Mouse (Mus musculus) heart, embryonic 12.5 days (tissue): ENCODE data around the gene Upk1a. TPM values are rescaled to one million over a fixed set of nuclear protein-coding genes. Genes with fewer than 3 reads are reported as not detected.

ENCODE experiments used
- ATAC-seq: fragments of 200-750 bp; cut with Nextera tagmentation; 2 replicates; pipeline ENCODE4 v1.8.0; 2017; ENCODE audit warnings: moderate TSS enrichment, moderate library complexity; ENCODE audit not compliant: insufficient number of reproducible peaks, low FRiP score
- H3K27ac ChIP-seq: fragments of 300-500 bp; sonication (generic); 2 replicates; pipeline ENCODE4 v1.5.1; 2016; ENCODE audit warnings: mild to moderate bottlenecking, moderate library complexity; ENCODE audit not compliant: poor library complexity, severe bottlenecking
- H3K27me3 ChIP-seq: fragments of 300-500 bp; sonication (generic); replicated peaks from 2 replicates; pipeline ENCODE4 v1.6.1; 2016; ENCODE audit warnings: mild to moderate bottlenecking, moderate library complexity
- H3K36me3 ChIP-seq: fragments of 300-500 bp; sonication (generic); 2 replicates; pipeline ENCODE4 v1.6.1; 2016; ENCODE audit warnings: mild to moderate bottlenecking, moderate library complexity
- H3K4me1 ChIP-seq: fragments of 300-500 bp; sonication (generic); replicated peaks from 2 replicates; pipeline ENCODE4 v1.6.1; 2016; ENCODE audit warnings: mild to moderate bottlenecking
- H3K4me2 ChIP-seq: fragments of 300-500 bp; sonication (generic); 2 replicates; pipeline ENCODE4 v1.6.1; 2016; ENCODE audit warnings: mild to moderate bottlenecking, moderate library complexity
- H3K4me3 ChIP-seq: fragments of 300-500 bp; sonication (generic); 2 replicates; pipeline ENCODE4 v1.5.1; 2016; ENCODE audit warnings: mild to moderate bottlenecking
- H3K9ac ChIP-seq: fragments of 300-500 bp; sonication (generic); 2 replicates; pipeline ENCODE4 v1.6.1; 2016; ENCODE audit warnings: mild to moderate bottlenecking, moderate library complexity
- H3K9me3 ChIP-seq: fragments of 300-500 bp; sonication (generic); replicated peaks from 2 replicates; pipeline ENCODE4 v1.6.1; 2016; ENCODE audit warnings: mild to moderate bottlenecking, moderate library complexity
- WGBS: fragments of 180-500 bp; shearing (Covaris S2); methylation state at CpG from one replicate; pipeline ENCODE4 v1.1.7; 2016; 5-methylcytosine and 5-hydroxymethylcytosine counted together
- polyA plus RNA-seq: library from polyadenylated mRNA; unstranded; fragments of >200 nt; fragmentation: Nextera tagmentation; extraction: Ambion mirVana; gene quantifications from 2 replicates; pipeline ENCODE4 v1.2.1, GENCODE M21; 2016

Upk1a gene
- polyA plus RNA-seq, 1 experiment from 2014 or later, result 2.5 TPM

- peak; percentile 63 for ATAC-seq
- 0 out of 2 replicates have a peak, but pooled peaks cover 11% of the 10 kb centered on the region for H3K27me3 ChIP-seq
- H3K4me2 ChIP-seq, result peak overlapping the region; percentile 93
- peak overlapping the region; percentile 82 for H3K4me3 ChIP-seq
- peaks cover 16% of the 10 kb centered on the region for H3K4me1 ChIP-seq
- 29% methylated on average over 40 of the region's 40 CpGs for WGBS
- peak overlapping the region; percentile 89 for H3K27ac ChIP-seq
- H3K36me3 ChIP-seq, result peaks cover 25% of the 10 kb centered on the region
- peak overlapping the region; percentile 92 for H3K9ac ChIP-seq
- H3K9me3 ChIP-seq, result no peaks in the 10 kb centered on the region
Measured at GRCm38 (mm10) chr7:30589435-30590301, 23.0 kb downstream of the Upk1a start.

DNA sequence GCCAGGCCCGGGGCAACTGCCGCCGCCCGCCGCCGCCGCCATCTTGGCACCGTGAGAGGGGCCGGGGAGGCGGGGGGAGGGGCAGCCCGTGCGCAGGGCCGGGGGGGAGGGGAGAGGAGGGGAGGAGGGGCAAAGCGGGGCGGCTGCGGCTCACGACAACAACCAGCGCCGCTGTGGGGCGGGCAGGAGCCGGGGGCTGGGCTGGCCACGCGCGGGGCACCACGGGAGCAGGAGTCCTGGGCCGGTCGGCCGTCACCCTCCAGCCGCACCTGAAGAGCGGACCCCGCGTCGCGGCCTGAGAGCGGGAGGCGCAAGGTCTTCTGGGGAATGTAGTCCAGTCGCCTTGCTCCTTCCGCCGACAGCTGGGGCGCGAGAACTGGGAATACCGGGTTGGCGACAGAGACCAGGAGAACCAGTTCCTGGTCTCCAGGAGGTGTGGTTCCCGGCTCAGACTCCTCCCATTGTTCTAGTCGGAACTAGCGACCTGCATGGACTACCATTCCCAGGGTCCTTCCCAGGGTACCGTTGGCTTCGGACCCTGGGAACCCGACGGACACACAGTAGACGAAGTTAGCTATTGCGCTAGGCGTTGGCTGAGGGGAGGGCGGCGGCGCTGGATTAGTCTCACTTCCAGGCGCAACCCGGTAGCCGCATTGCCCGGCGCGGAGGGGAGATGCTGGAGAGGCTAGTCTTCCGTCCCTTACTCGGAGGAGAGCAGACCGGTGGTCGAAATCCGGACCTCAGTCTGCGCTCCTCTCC lies 23.8 kb downstream of the Upk1a start, which contains the start of gene Kmt2b:
TSS of gene Kmt2b (minus strand) at position 51 of the 759 bp plus-strand sequence.
- Histone ChIP-seq H3K4me1 (peaks cover 16% of the 10 kb centered on the region), H3K9ac (peak within 1 kb of the TSS; percentile 92), H3K4me3 (peak within 1 kb of the TSS; percentile 82), H3K36me3 (peaks cover 33% of the 10 kb centered on the region), H3K27ac (peak within 1 kb of the TSS; percentile 89), H3K9me3 (no peaks in the 10 kb centered on the region), H3K4me2 (peak within 1 kb of the TSS; percentile 93), H3K27me3 (0 out of 2 replicates have a peak, but pooled peaks cover 4% of the 10 kb centered on the region)
- WGBS, result under 1% methylated on average over 54 of the region's 68 CpGs
- peak; percentile 96 for ATAC-seq

- Histone ChIP-seq H3K27ac (peak overlapping the region; percentile 89), H3K36me3 (peaks cover 41% of the 10 kb centered on the region)
Measured at GRCm38 (mm10) chr7:30587842-30588667, 24.6 kb downstream of the Upk1a start.

DNA sequence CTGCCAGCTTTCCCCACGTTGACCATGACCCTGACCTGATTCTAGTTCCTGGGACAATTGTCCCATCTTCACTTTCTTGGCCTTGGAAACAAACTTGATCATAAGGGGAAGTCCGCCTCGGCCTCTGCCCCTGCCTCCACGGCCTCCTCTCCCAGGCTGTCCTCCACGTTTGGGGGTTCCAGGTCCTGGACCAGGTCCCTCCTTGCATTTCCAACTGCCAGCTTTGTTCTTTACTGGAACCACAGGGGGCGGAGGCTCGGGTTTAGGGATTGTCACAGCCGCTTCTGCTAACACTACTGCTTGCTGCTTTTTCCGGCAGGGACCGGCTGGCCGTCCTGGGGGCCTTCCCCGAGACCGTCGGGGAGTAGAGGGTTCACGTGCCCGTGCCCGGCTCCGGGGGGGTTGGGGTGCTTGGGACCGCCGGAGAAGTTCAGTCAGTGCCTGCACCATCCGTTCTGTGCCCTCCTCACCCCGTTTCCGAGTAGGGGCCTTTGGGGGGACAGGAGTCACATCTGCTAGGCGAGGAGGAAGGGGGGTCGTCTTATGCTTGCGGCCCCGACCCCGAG lies 26.1 kb downstream of the Upk1a start:
- Histone ChIP-seq H3K9me3 (no peaks in the 10 kb centered on the region), H3K4me1 (peaks cover 16% of the 10 kb centered on the region), H3K4me3 (peak overlapping the region; percentile 82; the same call in 1 of the 2 replicates), H3K27me3 (0 out of 2 replicates have a peak, but pooled peaks cover 4% of the 10 kb centered on the region), H3K27ac (no peak overlapping the region), H3K4me2 (peak overlapping the region; percentile 93; the same call in 1 of the 2 replicates), H3K36me3 (peaks cover 56% of the 10 kb centered on the region), H3K9ac (peak overlapping the region; percentile 92; the same call in 1 of the 2 replicates)
- 92% methylated on average over 28 of the region's 28 CpGs for WGBS
- no peak for ATAC-seq

More at GRCm38 (mm10) chr7:30587842-30588667, 24.6 kb downstream of the Upk1a start:
- ATAC-seq, result peak; percentile 19
- Histone ChIP-seq H3K9me3 (no peaks in the 10 kb centered on the region), H3K4me2 (peak overlapping the region; percentile 93), H3K9ac (peak overlapping the region; percentile 92), H3K4me1 (peaks cover 16% of the 10 kb centered on the region), H3K27me3 (0 out of 2 replicates have a peak, but pooled peaks cover 4% of the 10 kb centered on the region), H3K4me3 (peak overlapping the region; percentile 82)
- WGBS, result under 1% methylated on average over 57 of the region's 67 CpGs

DNA sequence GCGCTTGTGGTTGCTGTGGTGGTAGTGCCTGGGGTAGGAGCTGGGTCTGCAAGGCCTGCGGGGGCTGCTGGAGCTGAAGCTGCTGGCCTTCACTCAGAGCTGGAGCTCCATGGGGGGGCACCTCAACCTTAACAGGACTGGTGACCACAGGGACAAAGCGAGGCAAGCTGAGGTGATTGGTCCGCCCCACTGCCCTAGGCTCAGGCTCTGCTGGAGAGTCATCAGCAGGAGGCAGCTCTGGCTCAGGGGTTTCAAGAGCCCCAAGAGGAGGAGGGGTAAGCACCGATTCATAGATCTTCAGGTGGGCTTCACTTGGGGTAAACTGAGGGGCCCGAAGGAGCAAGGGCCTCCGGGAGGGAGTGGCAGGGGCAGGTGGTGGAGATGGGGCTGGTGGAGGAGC lies 27.5 kb downstream of the Upk1a start:
- Histone ChIP-seq H3K4me1 (peaks cover 16% of the 10 kb centered on the region), H3K9me3 (no peaks in the 10 kb centered on the region), H3K4me3 (no peak overlapping the region), H3K4me2 (no peak overlapping the region), H3K27me3 (no peaks in the 10 kb centered on the region), H3K9ac (no peak overlapping the region), H3K27ac (no peak overlapping the region), H3K36me3 (peaks cover 68% of the 10 kb centered on the region)
- 94% methylated on average over 7 of the region's 7 CpGs for WGBS
- no peak for ATAC-seq

DNA sequence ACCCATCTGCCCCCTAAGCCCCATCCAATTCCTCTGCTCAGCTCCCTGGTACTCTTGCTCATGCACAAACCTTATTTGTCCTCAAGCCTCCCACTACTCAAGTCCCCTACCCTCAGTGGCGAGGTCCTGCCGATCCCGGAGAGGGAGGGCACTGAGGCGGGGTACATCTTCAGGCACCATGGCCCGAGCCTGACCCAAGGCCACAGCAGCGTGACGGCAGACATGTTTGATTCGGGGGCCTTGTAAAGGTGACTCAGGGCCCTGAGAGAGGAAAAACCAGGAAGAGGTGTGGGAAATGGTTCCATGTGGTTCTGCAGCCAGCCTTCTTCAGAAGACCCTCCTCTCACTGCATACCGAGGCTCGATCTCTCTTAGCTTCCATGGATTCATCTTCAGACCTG lies 28.3 kb downstream of the Upk1a start:
- Histone ChIP-seq H3K4me1 (peaks cover 10% of the 10 kb centered on the region), H3K27ac (no peak overlapping the region), H3K36me3 (peaks cover 76% of the 10 kb centered on the region), H3K9ac (0 out of 2 replicates have a peak overlapping the region, but pooled peaks have one; percentile 2), H3K4me2 (no peak overlapping the region), H3K9me3 (no peaks in the 10 kb centered on the region), H3K4me3 (no peak overlapping the region), H3K27me3 (no peaks in the 10 kb centered on the region)
- 96% methylated on average over 10 of the region's 10 CpGs for WGBS
- no peak for ATAC-seq

GRCm38 (mm10) chr7:30581547-30581946 lies 31.1 kb downstream of the Upk1a start:
- peaks cover 99% of the 10 kb centered on the region for H3K36me3 ChIP-seq
- H3K27me3 ChIP-seq, result no peaks in the 10 kb centered on the region
- H3K4me3 ChIP-seq, result no peak overlapping the region
- H3K4me1 ChIP-seq, result 0 out of 2 replicates have a peak, but pooled peaks cover under 1% of the 10 kb centered on the region
- no peaks in the 10 kb centered on the region for H3K9me3 ChIP-seq
- H3K4me2 ChIP-seq, result no peak overlapping the region
- H3K9ac ChIP-seq, result no peak overlapping the region
- 91% methylated on average over 16 of the region's 16 CpGs for WGBS
- H3K27ac ChIP-seq, result no peak overlapping the region
- ATAC-seq, result no peak

DNA sequence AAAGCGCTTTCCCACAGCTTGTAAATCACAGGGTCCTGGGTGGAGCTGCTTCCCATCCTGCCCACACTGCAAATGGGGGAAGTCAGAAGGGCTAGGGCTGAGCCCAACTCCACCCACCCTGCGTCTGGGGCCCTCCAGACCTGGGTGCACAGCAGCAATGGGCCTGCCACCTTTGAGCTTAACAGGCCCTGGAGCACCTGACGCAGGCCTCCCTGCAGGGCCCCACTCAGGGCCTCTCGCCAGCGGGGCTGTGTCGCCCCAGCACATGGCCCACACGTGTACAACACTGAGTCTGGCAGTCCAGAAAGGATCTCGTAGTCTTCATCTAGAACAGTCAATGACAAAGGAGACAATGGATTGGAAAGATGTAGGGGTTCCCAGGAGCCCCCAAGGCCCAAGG lies 32.7 kb downstream of the Upk1a start:
- H3K9me3 ChIP-seq, result no peaks in the 10 kb centered on the region
- H3K27ac ChIP-seq, result no peak overlapping the region
- no peak overlapping the region for H3K9ac ChIP-seq
- H3K36me3 ChIP-seq, result peaks cover 99% of the 10 kb centered on the region
- H3K4me1 ChIP-seq, result no peaks in the 10 kb centered on the region
- no peaks in the 10 kb centered on the region for H3K27me3 ChIP-seq
- H3K4me3 ChIP-seq, result no peak overlapping the region
- WGBS, result 93% methylated on average over 8 of the region's 8 CpGs
- H3K4me2 ChIP-seq, result no peak overlapping the region
- ATAC-seq, result no peak

GRCm38 (mm10) chr7:30572969-30573368 lies 39.7 kb downstream of the Upk1a start:
- Histone ChIP-seq H3K27me3 (no peaks in the 10 kb centered on the region), H3K9ac (no peak overlapping the region), H3K36me3 (peaks cover 96% of the 10 kb centered on the region), H3K9me3 (no peaks in the 10 kb centered on the region), H3K4me1 (no peaks in the 10 kb centered on the region), H3K4me2 (no peak overlapping the region), H3K27ac (no peak overlapping the region), H3K4me3 (no peak overlapping the region)
- WGBS, result 87% methylated on average over 2 of the region's 2 CpGs
- ATAC-seq, result no peak

- Histone ChIP-seq H3K9me3 (no peaks in the 10 kb centered on the region), H3K9ac (no peak overlapping the region), H3K27ac (no peak overlapping the region), H3K4me3 (no peak overlapping the region), H3K4me1 (no peaks in the 10 kb centered on the region), H3K4me2 (no peak overlapping the region), H3K36me3 (peaks cover 93% of the 10 kb centered on the region), H3K27me3 (no peaks in the 10 kb centered on the region)
- 82% methylated on average over 5 of the region's 5 CpGs for WGBS
- no peak for ATAC-seq
Measured at GRCm38 (mm10) chr7:30572389-30572788, 40.3 kb downstream of the Upk1a start.
